Mouse (Mus musculus): ENCODE measurements around the gene Aldh4a1. TPM values are rescaled to one million over a fixed set of nuclear protein-coding genes. Genes with fewer than 3 reads are reported as not detected.

The Aldh4a1 gene
- polyA plus RNA-seq, 1 experiment from 2014 or later: 25.5 TPM

DNA sequence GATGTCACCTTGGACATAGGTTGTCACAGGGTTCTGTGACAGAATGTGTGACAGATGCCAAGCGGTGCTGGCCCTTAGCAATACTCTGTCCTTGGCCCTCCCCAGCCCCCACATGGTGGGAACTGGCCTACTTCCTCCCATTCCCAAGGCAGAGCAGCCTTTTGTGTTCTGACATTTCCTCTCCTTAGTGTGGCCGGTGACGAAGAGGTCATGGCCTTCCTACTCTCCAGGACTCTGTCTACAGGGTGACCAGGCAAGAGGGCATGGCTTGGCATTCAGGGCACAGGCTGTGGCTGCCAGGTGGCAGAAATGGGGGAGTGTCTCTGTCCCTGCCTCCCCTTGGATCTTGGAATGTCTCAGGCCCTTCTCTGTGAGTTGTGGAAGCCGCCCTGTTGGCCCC, 35.3 kb upstream of the Aldh4a1 start:
- Histone ChIP-seq H3K4me2 (ENCODE audit: low read depth, low read length) (no peak overlapping the region), H3K9me3 (ENCODE audit: control insufficient read depth, low read length) (no peaks in the 10 kb centered on the region), H3K27me3 (ENCODE audit: control insufficient read depth, insufficient read depth, low read depth, low read length) (no peaks in the 10 kb centered on the region), H3K4me1 (replicated peaks; ENCODE audit: control insufficient read depth, insufficient read depth, low read length) (peaks cover 50% of the 10 kb centered on the region), H3K27ac (ENCODE audit: low read length) (peak overlapping the region; percentile 34; the same call in 1 of the 2 replicates), H3K36me3 (ENCODE audit: control insufficient read depth, insufficient read depth, low read length) (no peaks in the 10 kb centered on the region), H3K4me3 (ENCODE audit: low read length) (no peak overlapping the region), H3K9ac (ENCODE audit: low read length) (no peak overlapping the region)
- ATAC-seq (ENCODE audit: low read depth): peak; percentile 20; the same call in 1 of the 2 replicates
- WGBS: 64% methylated on average over 4 of the region's 4 CpGs

- no peak overlapping the region for H3K4me3 ChIP-seq (ENCODE audit: low read length)
- H3K36me3 ChIP-seq (ENCODE audit: control insufficient read depth, insufficient read depth, low read length): no peaks in the 10 kb centered on the region
- ATAC-seq (ENCODE audit: low read depth): no peak
- H3K9ac ChIP-seq (ENCODE audit: low read length): no peak overlapping the region
- no peak overlapping the region for H3K4me2 ChIP-seq (ENCODE audit: low read depth, low read length)
- peaks cover 47% of the 10 kb centered on the region for H3K4me1 ChIP-seq (replicated peaks; ENCODE audit: control insufficient read depth, insufficient read depth, low read length)
- H3K27ac ChIP-seq (ENCODE audit: low read length): peak overlapping the region; percentile 34; the same call in 1 of the 2 replicates
- WGBS: 68% methylated on average over 4 of the region's 4 CpGs
- no peaks in the 10 kb centered on the region for H3K27me3 ChIP-seq (ENCODE audit: control insufficient read depth, insufficient read depth, low read depth, low read length)
- H3K9me3 ChIP-seq (ENCODE audit: control insufficient read depth, low read length): no peaks in the 10 kb centered on the region
Measured at GRCm38 (mm10) chr4:139587773-139588172, 34.9 kb upstream of the Aldh4a1 start.

DNA sequence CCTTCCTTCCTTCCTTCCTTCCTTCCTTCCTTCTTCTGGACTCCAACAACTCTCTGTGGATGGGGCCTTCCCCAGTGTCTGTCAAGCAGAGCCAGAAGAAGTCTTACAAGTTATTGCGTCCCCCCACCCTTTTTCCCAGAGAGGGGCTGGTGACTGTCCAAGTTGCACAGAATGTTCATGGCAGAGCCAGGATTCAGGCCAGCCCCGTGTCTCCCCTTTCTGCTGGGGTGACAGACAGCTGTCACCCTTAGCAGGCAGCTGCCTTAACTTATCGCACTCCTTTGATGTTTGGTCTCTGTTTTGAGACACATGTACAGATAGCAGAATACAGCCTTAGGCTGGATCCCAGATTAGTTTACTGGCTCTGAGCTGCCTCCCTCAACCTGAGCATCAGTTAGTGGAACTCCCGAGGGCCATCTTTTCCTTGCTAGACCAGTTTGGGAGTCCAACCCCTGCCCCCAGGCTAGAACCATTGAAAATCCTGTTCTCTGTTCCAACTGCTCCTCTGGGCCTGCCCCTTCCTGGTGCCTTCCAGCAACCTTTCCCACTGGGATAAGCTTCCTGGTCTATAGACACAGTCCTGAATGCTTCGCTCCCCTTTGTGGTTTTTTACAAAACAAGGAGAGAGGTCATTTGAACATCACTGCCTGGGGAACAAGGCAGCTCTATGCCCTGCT, 33.2 kb upstream of the Aldh4a1 start:
- no peaks in the 10 kb centered on the region for H3K36me3 ChIP-seq (ENCODE audit: control insufficient read depth, insufficient read depth, low read length)
- H3K9ac ChIP-seq (ENCODE audit: low read length): no peak overlapping the region
- ATAC-seq (ENCODE audit: low read depth): no peak
- WGBS: 59% methylated on average over 5 of the region's 5 CpGs
- peaks cover 31% of the 10 kb centered on the region for H3K4me1 ChIP-seq (replicated peaks; ENCODE audit: control insufficient read depth, insufficient read depth, low read length)
- H3K9me3 ChIP-seq (ENCODE audit: control insufficient read depth, low read length): no peaks in the 10 kb centered on the region
- H3K4me3 ChIP-seq (ENCODE audit: low read length): no peak overlapping the region
- no peak overlapping the region for H3K4me2 ChIP-seq (ENCODE audit: low read depth, low read length)
- no peak overlapping the region for H3K27ac ChIP-seq (ENCODE audit: low read length)
- H3K27me3 ChIP-seq (ENCODE audit: control insufficient read depth, insufficient read depth, low read depth, low read length): no peaks in the 10 kb centered on the region

- Histone ChIP-seq H3K9ac (ENCODE audit: low read length) (no peak overlapping the region), H3K9me3 (ENCODE audit: control insufficient read depth, low read length) (no peaks in the 10 kb centered on the region), H3K27me3 (ENCODE audit: control insufficient read depth, insufficient read depth, low read depth, low read length) (no peaks in the 10 kb centered on the region), H3K4me2 (ENCODE audit: low read depth, low read length) (no peak overlapping the region), H3K4me1 (replicated peaks; ENCODE audit: control insufficient read depth, insufficient read depth, low read length) (peaks cover 24% of the 10 kb centered on the region), H3K4me3 (ENCODE audit: low read length) (no peak overlapping the region), H3K27ac (ENCODE audit: low read length) (no peak overlapping the region), H3K36me3 (ENCODE audit: control insufficient read depth, insufficient read depth, low read length) (no peaks in the 10 kb centered on the region)
- 62% methylated on average over 4 of the region's 4 CpGs for WGBS
- ATAC-seq (ENCODE audit: low read depth): no peak
Measured at GRCm38 (mm10) chr4:139590446-139590845, 32.2 kb upstream of the Aldh4a1 start.

DNA sequence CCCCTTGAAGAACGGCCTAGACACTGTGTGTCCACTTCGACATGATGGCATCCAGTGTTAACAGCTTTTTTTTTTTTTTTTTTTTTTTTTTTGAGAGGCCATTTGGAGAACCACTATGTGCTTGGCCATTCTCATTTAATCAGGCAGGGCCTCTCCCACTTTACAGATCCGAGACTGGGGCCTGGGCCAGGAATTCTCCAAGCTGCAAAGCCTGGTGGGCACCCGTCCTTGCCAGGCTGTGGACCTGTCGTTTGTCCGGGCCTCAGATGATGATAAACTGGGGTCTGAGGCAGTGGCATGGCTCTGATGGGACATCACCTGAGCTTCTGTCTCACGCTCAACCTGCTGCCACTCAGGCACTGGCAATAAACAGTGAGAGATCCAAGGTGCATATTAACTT, 29.8 kb upstream of the Aldh4a1 start:
- no peak for ATAC-seq (ENCODE audit: low read depth)
- no peak overlapping the region for H3K27ac ChIP-seq (ENCODE audit: low read length)
- WGBS: 57% methylated on average over 7 of the region's 7 CpGs

DNA sequence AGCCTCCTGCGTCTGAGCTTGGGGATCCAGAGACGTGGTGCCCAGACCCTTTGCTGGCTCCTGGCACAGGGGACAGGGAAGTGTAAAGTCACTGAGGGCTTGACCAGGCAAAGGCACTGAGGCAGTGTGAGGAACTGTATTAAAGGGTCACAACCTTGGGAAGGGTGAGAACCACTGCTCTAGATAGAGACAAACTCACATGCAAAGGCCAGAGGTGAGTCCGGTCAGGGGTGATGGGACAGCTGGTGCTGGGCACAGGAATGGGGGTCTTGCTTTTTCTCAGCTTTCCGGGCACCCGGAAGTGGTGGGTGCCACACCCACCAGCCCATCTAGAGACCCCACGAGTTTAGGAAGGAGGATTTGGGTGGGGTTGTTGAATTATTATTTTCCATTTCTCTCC, 29.3 kb upstream of the Aldh4a1 start:
- Histone ChIP-seq H3K4me3 (ENCODE audit: low read length) (no peak overlapping the region), H3K27me3 (ENCODE audit: control insufficient read depth, insufficient read depth, low read depth, low read length) (no peaks in the 10 kb centered on the region), H3K4me1 (replicated peaks; ENCODE audit: control insufficient read depth, insufficient read depth, low read length) (peaks cover 36% of the 10 kb centered on the region), H3K36me3 (ENCODE audit: control insufficient read depth, insufficient read depth, low read length) (no peaks in the 10 kb centered on the region), H3K27ac (ENCODE audit: low read length) (no peak overlapping the region), H3K9ac (ENCODE audit: low read length) (no peak overlapping the region), H3K9me3 (ENCODE audit: control insufficient read depth, low read length) (no peaks in the 10 kb centered on the region), H3K4me2 (ENCODE audit: low read depth, low read length) (no peak overlapping the region)
- WGBS: 75% methylated on average over 6 of the region's 6 CpGs
- no peak for ATAC-seq (ENCODE audit: low read depth)

More for the DNA sequence above, 29.8 kb upstream of the Aldh4a1 start:
- Histone ChIP-seq H3K4me3 (ENCODE audit: low read length) (no peak overlapping the region), H3K4me1 (replicated peaks; ENCODE audit: control insufficient read depth, insufficient read depth, low read length) (peaks cover 33% of the 10 kb centered on the region), H3K9ac (ENCODE audit: low read length) (no peak overlapping the region), H3K27me3 (ENCODE audit: control insufficient read depth, insufficient read depth, low read depth, low read length) (no peaks in the 10 kb centered on the region), H3K36me3 (ENCODE audit: control insufficient read depth, insufficient read depth, low read length) (no peaks in the 10 kb centered on the region), H3K9me3 (ENCODE audit: control insufficient read depth, low read length) (no peaks in the 10 kb centered on the region), H3K4me2 (ENCODE audit: low read depth, low read length) (no peak overlapping the region)

DNA sequence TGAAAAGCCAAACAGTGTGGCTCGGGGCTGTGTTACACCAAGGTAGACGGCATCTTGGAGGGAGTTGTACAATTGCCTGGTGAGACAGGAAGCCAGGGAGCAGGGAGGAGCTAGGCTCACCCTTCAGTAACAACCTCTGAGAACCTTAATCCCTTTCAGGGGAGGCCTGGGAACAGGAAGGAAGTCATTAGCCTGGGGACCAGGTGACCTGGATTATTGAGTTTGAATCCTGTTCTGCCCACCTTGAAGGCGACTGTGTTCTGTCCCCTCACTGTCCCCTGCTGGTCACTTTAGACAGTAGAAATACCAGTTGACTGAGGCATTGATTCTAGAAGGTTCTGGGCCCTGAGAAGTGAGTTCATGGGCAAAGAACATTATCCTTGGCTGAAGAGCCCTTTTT, 28.6 kb upstream of the Aldh4a1 start:
- H3K9ac ChIP-seq (ENCODE audit: low read length): no peak overlapping the region
- WGBS: 45% methylated on average over 3 of the region's 3 CpGs
- no peak overlapping the region for H3K4me3 ChIP-seq (ENCODE audit: low read length)
- H3K36me3 ChIP-seq (ENCODE audit: control insufficient read depth, insufficient read depth, low read length): no peaks in the 10 kb centered on the region
- no peak overlapping the region for H3K4me2 ChIP-seq (ENCODE audit: low read depth, low read length)
- H3K9me3 ChIP-seq (ENCODE audit: control insufficient read depth, low read length): no peaks in the 10 kb centered on the region
- peaks cover 43% of the 10 kb centered on the region for H3K4me1 ChIP-seq (replicated peaks; ENCODE audit: control insufficient read depth, insufficient read depth, low read length)
- H3K27me3 ChIP-seq (ENCODE audit: control insufficient read depth, insufficient read depth, low read depth, low read length): no peaks in the 10 kb centered on the region
- no peak for ATAC-seq (ENCODE audit: low read depth)
- H3K27ac ChIP-seq (ENCODE audit: low read length): no peak overlapping the region

DNA sequence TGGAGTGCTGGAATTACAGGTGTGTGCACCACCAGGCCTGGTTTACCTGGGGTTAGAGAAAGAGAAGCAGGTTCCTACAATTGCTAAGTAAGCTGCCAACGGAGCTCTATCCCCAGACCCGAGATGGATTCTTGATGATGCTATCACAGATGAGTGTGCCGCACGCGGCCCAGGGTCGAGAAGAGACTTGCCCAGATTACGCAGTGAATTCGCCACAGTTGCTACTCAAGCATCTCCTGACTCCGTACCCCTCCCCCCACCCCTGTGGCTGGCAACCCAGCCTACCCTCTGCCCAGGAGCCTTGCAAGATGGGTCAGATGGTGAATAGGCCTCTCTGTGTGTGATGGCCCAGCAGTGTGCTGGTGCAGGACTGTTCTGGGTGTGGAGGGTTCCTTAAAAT, 26.0 kb upstream of the Aldh4a1 start:
- Histone ChIP-seq H3K27ac (ENCODE audit: low read length) (0 out of 2 replicates have a peak overlapping the region, but pooled peaks have one; percentile 29), H3K27me3 (ENCODE audit: control insufficient read depth, insufficient read depth, low read depth, low read length) (no peaks in the 10 kb centered on the region), H3K4me1 (replicated peaks; ENCODE audit: control insufficient read depth, insufficient read depth, low read length) (peaks cover 56% of the 10 kb centered on the region), H3K9me3 (ENCODE audit: control insufficient read depth, low read length) (no peaks in the 10 kb centered on the region), H3K4me3 (ENCODE audit: low read length) (no peak overlapping the region), H3K4me2 (ENCODE audit: low read depth, low read length) (no peak overlapping the region), H3K36me3 (ENCODE audit: control insufficient read depth, insufficient read depth, low read length) (no peaks in the 10 kb centered on the region), H3K9ac (ENCODE audit: low read length) (no peak overlapping the region)
- no peak for ATAC-seq (ENCODE audit: low read depth)
- WGBS: 46% methylated on average over 9 of the region's 9 CpGs

DNA sequence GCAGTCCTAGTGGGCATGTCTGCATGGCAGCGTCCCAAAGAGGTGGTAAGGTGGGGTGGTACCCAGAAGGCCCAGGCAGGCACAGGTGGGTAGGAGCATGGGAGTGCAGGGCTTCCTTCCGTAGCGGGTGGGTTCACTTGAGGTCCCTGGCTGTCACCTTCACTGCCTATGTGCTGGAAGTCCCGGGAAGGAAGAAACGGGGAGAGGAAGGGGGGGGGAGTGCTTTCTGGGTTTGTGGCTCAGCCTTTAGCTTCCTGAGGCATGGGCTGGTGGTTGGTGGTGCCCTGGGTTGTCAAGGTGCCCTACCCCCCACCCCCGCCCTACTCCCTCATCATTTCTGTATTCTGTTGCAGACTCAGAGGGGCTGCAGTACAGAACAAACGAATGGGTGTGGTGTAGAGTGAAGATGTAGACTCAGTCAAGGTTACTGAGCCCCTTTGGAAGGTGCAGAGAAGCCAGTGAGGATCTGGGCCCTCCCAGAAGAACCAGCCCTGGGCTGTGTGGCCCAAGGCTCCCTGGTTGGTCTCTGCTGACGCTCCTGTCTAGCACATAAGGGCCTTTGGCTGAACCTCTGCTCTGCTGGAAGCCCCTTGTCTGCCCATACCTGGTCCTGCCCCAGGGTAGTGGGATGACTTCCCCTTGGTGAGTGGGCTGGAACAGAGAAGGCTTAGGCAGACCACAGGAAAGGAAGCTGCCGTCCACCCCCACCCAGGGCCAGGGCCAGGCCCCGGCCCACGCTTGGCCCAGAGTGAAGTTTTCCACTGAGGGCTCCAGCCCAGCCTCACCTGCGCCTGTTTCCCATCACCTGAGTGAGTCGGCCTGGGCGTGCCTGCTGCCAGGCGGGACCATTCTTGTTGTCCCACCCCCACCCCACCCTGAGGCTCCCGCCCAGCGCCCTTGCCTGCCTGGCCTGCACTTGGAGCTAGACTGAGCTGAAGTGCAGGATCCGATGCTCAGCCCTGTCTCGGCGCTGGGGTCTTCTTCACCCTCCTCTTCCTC, 25.1 kb upstream of the Aldh4a1 start:
- H3K4me1 ChIP-seq (replicated peaks; ENCODE audit: control insufficient read depth, insufficient read depth, low read length): peaks cover 64% of the 10 kb centered on the region
- no peak overlapping the region for H3K4me3 ChIP-seq (ENCODE audit: low read length)
- H3K4me2 ChIP-seq (ENCODE audit: low read depth, low read length): peak overlapping the region; percentile 46
- H3K27ac ChIP-seq (ENCODE audit: low read length): peak overlapping the region; percentile 95
- 38% methylated on average over 20 of the region's 20 CpGs for WGBS
- H3K36me3 ChIP-seq (ENCODE audit: control insufficient read depth, insufficient read depth, low read length): no peaks in the 10 kb centered on the region
- H3K9me3 ChIP-seq (ENCODE audit: control insufficient read depth, low read length): no peaks in the 10 kb centered on the region
- no peaks in the 10 kb centered on the region for H3K27me3 ChIP-seq (ENCODE audit: control insufficient read depth, insufficient read depth, low read depth, low read length)
- 0 out of 2 replicates have a peak, but pooled peaks have one; percentile 1 for ATAC-seq (ENCODE audit: low read depth)
- peak overlapping the region; percentile 54 for H3K9ac ChIP-seq (ENCODE audit: low read length)
